Mouse (Mus musculus) small intestine, adult 2 months (tissue): ENCODE measurements around the gene Ube3a.

ENCODE experiments used
- CTCF ChIP-seq: fragments of 200-500 bp; IDR thresholded peaks from 2 replicates; pipeline ENCODE4 v1.5.1; 2012; ENCODE audit warnings: low read depth, mild to moderate bottlenecking, control low read depth, inconsistent platforms, low read length, moderate library complexity, mixed read lengths; ENCODE audit not compliant: insufficient replicate concordance, insufficient read length; ENCODE audit errors: extremely low read depth
- POLR2A ChIP-seq: fragments of 200-500 bp; IDR thresholded peaks from 2 replicates; pipeline ENCODE4 v1.6.1; 2012; ENCODE audit warnings: low read depth, mild to moderate bottlenecking, control low read depth, inconsistent platforms, low read length, moderate library complexity

- TF ChIP-seq CTCF (no peak), POLR2A (no peak)
Observed at GRCm38 (mm10) chr7:59230768-59231167, 2.2 kb downstream of the Ube3a start.
